Mouse (Mus musculus): ENCODE data around the gene Acss1.

DNA sequence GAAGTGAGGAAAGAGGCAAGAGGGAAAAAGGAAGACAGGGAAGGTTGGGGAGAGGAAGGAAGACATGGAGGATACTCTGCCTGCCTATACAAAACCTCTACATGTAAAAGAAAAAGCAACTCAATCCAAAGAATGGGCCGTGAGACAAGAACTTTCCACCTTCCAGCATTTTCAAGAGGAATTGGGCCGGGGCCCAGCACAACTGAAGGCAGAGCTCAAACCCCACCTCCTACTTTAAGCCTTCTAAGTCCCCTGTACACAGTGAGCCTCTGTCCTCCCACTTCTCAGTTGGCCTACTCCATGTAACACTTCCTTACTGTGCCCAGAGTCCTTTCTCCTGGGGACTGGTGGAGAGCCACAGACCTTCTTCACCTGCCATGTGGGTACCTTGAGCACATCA is 6.3 kb downstream of the Acss1 start:
- TF ChIP-seq CTCF (IDR thresholded peaks at IDR 0.05) (no peak), POLR2A (IDR thresholded peaks at IDR 0.05; ENCODE audit: insufficient read depth, low read depth, low read length) (no peak), EP300 (IDR thresholded peaks at IDR 0.05; ENCODE audit: insufficient read depth, low read depth, low read length) (no peak)
